Mouse (Mus musculus) MEL (cell line): ENCODE measurements at regions not wholly inside any gene's neighbourhood (a gene's known extent, or its start where the extent isn't known, plus 50 kb on each side); places are given as distances from the start of the nearest gene placed in this dataset.

Experiments
- E2F4 ChIP-seq: IDR thresholded peaks from 2 replicates; pipeline ENCODE4 v1.6.1; 2011; ENCODE audit warnings: low read depth, low read length, improper control_type of control experiment, borderline replicate concordance
- MYC ChIP-seq: IDR thresholded peaks from 2 replicates; pipeline ENCODE4 v1.6.1; 2011; ENCODE audit warnings: low read depth, mild to moderate bottlenecking, low read length, improper control_type of control experiment, moderate library complexity
- POLR2A ChIP-seq, 2 experiments: IDR thresholded peaks; 2 replicates each; pipeline ENCODE4 v1.6.1; 2011 to 2012; ENCODE audit warnings: low read length in 2 of 2, mild to moderate bottlenecking in 2 of 2, control low read depth in 1 of 2, improper control_type of control experiment in 1 of 2, low read depth in 1 of 2, moderate library complexity in 1 of 2; ENCODE audit not compliant: control insufficient read depth in 1 of 2, insufficient read depth in 1 of 2, poor library complexity in 1 of 2
- ZMIZ1 ChIP-seq: IDR thresholded peaks from 2 replicates; pipeline ENCODE4 v1.6.1; 2012; ENCODE audit warnings: low read depth, mild to moderate bottlenecking, inconsistent platforms, low read length, improper control_type of control experiment, moderate library complexity
- ZNF384 ChIP-seq: IDR thresholded peaks from 2 replicates; pipeline ENCODE4 v1.6.1; 2012; ENCODE audit warnings: low read depth, mild to moderate bottlenecking, inconsistent platforms, low read length, improper control_type of control experiment

DNA sequence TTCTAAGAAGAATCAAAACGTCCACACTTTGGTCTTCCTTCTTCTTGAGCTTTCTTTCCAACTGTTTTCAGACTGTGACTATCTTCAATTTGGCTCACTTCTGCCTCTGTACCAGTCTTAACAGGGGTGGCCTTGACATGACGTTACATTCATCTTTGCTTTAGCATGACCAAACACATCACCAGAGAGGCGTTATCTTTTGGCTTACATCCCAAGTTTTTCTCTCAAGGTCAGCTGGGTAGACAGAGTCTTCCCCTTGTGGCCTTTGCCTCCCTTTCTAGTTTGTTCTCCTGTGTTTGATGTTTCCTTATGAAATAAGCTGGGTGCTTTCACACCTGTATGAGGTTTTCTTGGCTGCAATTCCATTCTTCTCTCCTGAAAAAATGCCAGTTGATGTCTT, 180.7 kb upstream of the Sash1 start:
- no peak for TF ChIP-seq MYC
- TF ChIP-seq ZMIZ1, result no peak
- TF ChIP-seq POLR2A (IDR thresholded peaks at IDR 0.05; ENCODE audit: control insufficient read depth in 1 of 2, insufficient read depth in 1 of 2, low read depth in 1 of 2, low read length in 2 of 2, poor library complexity in 1 of 2), result no peak
- TF ChIP-seq E2F4, result no peak
- no peak for TF ChIP-seq ZNF384
